Mouse (Mus musculus) Patski (cell line): ENCODE data around the gene Cyp2j13. TPM values are rescaled to one million over a fixed set of nuclear protein-coding genes. Genes with fewer than 3 reads are reported as not detected.
"Not testable (repeated sequence)": the region's sequence is repeated elsewhere in the genome, so short reads cannot be mapped to it uniquely, and the experiment has no call there.

ENCODE experiments used
- ATAC-seq: fragments of 100-300 bp; one replicate; pipeline ENCODE4 v1.8.0; 2021
- CTCF ChIA-PET: fragments of 350-600 bp; sonication (Branson Sonifier 250); formaldehyde crosslinking; loops from one replicate; lab custom pipeline; 2022; ENCODE audit warnings: inconsistent platforms; lab: Charles Lee
- POLR2A ChIA-PET: fragments of 350-600 bp; sonication (Branson Sonifier 250); formaldehyde crosslinking; loops from one replicate; lab custom pipeline; 2022; ENCODE audit warnings: antibody characterized with exemption, inconsistent platforms; lab: Charles Lee
- DNase-seq: peaks from one replicate; pipeline ENCODE4 v3.0.0-alpha.2; 2011; ENCODE audit warnings: low read depth, low spot score
- H3K27me3 ChIP-seq: fragments of 371-371 bp; one replicate; pipeline ENCODE4 v1.5.1; 2021
- CTCF ChIP-seq: fragments of 100-300 bp; IDR thresholded peaks from one replicate; pipeline ENCODE4 v1.5.1; 2021
- in situ Hi-C: fragments of 300-500 bp; cut with MboI; formaldehyde crosslinking; loops from 3 replicates; pipeline ENCODE4 v1.11.1; 2018; ENCODE audit warnings: low pct_unique_long_range_greater_than_20kb, mixed read lengths
- polyA plus RNA-seq: library from polyadenylated mRNA; unstranded; gene quantifications from one replicate; pipeline ENCODE4 v1.2.3, GENCODE M21; 2021

Gene Cyp2j13
- polyA plus RNA-seq, result not detected

GRCm38 (mm10) chr4:96077261-96078125 is at the start of gene Cyp2j13:
Cyp2j13 (minus strand) TSS chr4:96077546.
- in situ Hi-C loops, result no loop called here

DNA sequence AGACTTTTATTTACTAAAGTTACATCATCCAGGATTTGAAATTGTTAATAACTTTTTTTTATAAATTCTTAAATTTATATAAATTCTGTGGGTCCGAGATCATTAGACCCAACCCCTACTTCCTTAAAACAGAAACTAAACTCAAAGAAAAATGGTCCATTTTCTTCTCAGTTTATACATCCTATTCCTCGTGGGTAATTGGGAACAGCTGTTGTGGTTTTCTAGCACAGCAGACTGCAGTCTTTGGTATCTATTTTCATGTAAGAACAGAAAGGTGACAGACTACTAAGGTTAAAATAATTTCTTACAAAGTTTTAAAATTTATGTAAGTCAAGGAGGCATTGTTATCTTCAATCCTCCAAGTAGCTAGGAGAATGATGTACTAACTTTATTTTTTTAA is 19.5 kb upstream of the Cyp2j13 start:
- POLR2A ChIA-PET, result no interaction called here
- no peaks in the 10 kb centered on the region for H3K27me3 ChIP-seq
- no peak for DNase-seq
- CTCF ChIA-PET, result no interaction called here
- no peak for TF ChIP-seq CTCF
- in situ Hi-C loops, result no loop called here
- ATAC-seq, result no peak

More at GRCm38 (mm10) chr4:96077261-96078125, at the start of gene Cyp2j13:
- POLR2A ChIA-PET, result no interaction called here
- DNase-seq (no peak), ATAC-seq (no peak)
- CTCF ChIA-PET, result no interaction called here
- TF ChIP-seq CTCF, result no peak
- no peaks in the 10 kb centered on the region for H3K27me3 ChIP-seq

GRCm38 (mm10) chr4:96091869-96092268 is 14.5 kb upstream of the Cyp2j13 start:
- H3K27me3 ChIP-seq, result no peaks in the 10 kb centered on the region
- in situ Hi-C loops, result no loop called here
- no peak for DNase-seq
- ChIA-PET POLR2A (no interaction called here), CTCF (no interaction called here)
- no peak for ATAC-seq
- TF ChIP-seq CTCF, result no peak

DNA sequence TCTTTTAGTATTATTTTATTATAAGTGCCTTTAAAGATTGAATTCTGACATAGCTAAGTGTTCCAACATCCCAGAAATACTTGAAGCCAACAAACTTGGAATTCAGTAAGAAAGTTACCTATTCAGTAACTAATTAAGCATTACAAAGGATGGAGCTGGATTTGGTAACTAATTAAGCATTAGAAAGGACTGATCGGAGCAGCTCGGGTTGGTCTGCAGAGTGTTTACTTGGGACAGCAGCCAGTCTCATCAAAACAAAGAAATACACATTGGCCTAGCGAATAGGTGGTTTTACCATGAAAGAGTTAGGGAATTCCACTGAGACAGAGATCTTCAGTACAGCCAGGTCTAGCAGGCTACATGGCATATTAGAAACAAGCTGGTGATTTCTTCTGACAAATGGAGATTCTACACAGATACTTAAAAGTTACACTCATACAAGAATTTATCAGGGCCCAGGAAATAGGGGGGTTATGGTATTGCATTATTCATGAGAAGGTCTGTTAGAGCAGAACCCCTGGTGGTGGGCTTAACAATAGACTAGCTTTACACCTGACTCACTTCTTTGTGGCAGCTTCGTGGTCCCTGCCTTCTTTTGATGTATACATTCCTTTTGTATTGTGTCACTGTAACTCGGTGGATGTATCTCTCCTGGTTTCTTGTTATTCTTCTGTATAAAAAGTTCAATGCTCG is 12.2 kb upstream of the Cyp2j13 start:
- H3K27me3 ChIP-seq, ATAC-seq, CTCF ChIA-PET, in situ Hi-C loops, POLR2A ChIA-PET, DNase-seq: not testable (repeated sequence)

DNA sequence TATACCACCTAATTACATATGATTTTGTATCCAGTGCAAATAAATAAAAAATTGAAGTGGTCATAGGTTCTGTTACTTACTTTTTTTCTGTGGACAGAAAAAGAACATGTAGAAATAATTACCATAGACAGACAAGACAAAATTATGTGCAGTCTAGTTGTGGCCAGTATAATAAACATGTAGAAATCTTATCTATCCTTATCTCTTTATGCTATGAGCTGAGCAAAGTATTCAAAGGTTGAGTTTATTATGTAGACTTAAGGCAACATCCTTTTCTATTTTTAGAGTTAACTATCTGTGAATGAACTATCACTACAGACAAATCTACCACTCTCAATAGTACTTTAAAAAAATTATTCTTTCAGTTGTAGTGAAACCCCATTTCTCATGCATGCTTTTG is 962 bp upstream of the Cyp2j13 start:
- ChIA-PET CTCF (no interaction called here), POLR2A (no interaction called here)
- H3K27me3 ChIP-seq, result no peaks in the 10 kb centered on the region
- in situ Hi-C loops, result no loop called here
- ATAC-seq (no peak), DNase-seq (no peak)
- TF ChIP-seq CTCF, result no peak

DNA sequence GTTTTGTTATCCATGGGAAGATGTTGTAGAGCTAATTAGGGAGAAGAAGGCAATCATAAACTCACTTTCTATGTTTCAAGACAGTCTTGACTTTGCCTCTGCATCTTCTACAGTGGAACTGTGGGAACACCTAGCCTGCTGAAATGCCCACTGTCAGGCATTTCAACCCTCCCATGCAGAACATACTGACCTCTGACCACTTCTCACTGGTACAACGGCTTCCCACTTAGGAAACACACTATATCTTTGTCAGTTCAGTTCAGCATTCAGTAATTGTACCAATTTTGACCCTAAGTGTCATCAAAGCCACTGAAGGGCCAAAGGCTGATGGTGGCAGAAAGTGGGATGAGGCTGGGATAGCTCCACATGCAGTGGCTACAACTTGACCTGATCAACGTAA is 15.3 kb downstream of the Cyp2j13 start:
- in situ Hi-C loops, result no loop called here

GRCm38 (mm10) chr4:96060106-96060505 is 17.2 kb downstream of the Cyp2j13 start:
- in situ Hi-C loops, result no loop called here
- ChIA-PET CTCF (no interaction called here), POLR2A (no interaction called here)
- DNase-seq (no peak), ATAC-seq (no peak)
- no peaks in the 10 kb centered on the region for H3K27me3 ChIP-seq
- no peak for TF ChIP-seq CTCF

More for the DNA sequence above, 15.3 kb downstream of the Cyp2j13 start:
- CTCF ChIA-PET, result no interaction called here
- no peak for TF ChIP-seq CTCF
- ATAC-seq (no peak), DNase-seq (no peak)
- H3K27me3 ChIP-seq, result no peaks in the 10 kb centered on the region
- POLR2A ChIA-PET, result no interaction called here

DNA sequence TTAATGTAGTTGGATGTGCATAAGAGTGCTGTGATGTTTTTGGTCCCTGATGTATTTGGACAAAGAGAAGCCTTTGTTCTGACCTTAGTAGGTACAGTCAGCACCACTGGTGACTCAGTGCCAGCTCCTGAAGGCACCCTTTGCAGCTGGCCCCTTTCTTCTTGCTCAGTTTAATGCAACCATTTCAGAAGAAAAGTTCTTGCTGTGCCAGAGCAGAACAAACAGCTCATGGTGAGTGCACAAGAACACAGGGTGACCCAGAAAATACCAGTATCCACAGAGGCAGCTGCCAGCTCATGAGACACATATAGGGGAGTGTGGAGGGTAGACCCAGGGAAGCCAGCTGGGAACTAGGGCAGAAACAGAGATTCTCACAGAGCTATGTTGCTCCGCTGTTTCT is 48.9 kb downstream of the Cyp2j13 start:
- TF ChIP-seq CTCF, result no peak
- POLR2A ChIA-PET, result no interaction called here
- in situ Hi-C loops, result no loop called here
- no peak for ATAC-seq
- CTCF ChIA-PET, result interaction anchor here (1.1 kb wide), 1 partner anchor 15 kb away, joined by 3 read pairs; no protein-coding TSS in a partner anchor
- H3K27me3 ChIP-seq, result no peaks in the 10 kb centered on the region
- no peak for DNase-seq

- no peak for ATAC-seq
- no peak for DNase-seq
- no peaks in the 10 kb centered on the region for H3K27me3 ChIP-seq
- TF ChIP-seq CTCF, result no peak
- in situ Hi-C loops, result no loop called here
- POLR2A ChIA-PET, result no interaction called here
- CTCF ChIA-PET, result interaction anchor here (1.5 to 2.1 kb wide), 2 partner anchors 9 to 26 kb away, joined by 4 to 6 read pairs; no protein-coding TSS in a partner anchor
Observed at GRCm38 (mm10) chr4:96022803-96023202, 54.5 kb downstream of the Cyp2j13 start.

- DNase-seq (no peak), ATAC-seq (no peak)
- no peaks in the 10 kb centered on the region for H3K27me3 ChIP-seq
- CTCF ChIA-PET, result no interaction called here
- POLR2A ChIA-PET, result no interaction called here
- TF ChIP-seq CTCF, result no peak
- in situ Hi-C loops, result no loop called here
Observed at GRCm38 (mm10) chr4:96016875-96017274, 60.5 kb downstream of the Cyp2j13 start.

DNA sequence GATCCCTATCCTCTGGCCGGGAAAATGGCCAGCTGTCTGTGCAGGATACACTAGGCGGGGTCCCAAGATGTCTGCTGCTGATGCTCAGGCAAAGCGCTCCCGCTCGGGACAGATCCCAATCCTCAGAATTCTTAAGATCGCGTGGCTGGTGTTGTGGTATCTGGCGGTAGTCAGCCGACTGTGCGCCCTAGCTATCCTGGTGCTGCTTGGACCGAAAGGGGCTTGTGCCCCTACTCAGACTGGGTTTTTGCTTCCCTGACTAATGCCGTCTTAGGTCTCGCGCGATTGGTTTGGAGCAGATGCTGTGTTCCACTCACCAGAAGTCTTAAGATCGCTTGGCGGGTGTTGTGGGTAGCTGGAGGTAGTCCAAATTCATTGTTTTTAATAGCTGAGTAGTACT is 95.1 kb downstream of the Cyp2j13 start:
- H3K27me3 ChIP-seq, in situ Hi-C loops, DNase-seq, CTCF ChIA-PET, POLR2A ChIA-PET, ATAC-seq: not testable (repeated sequence)

Other genes with a start within 250 kb of the Cyp2j13 start
- 24.7 TPM for gene Hook1, start 110.3 kb downstream of the Cyp2j13 start, polyA plus RNA-seq
- gene Cyp2j12, start 63.6 kb upstream of the Cyp2j13 start, polyA plus RNA-seq, result not detected
- gene Cyp2j7, start 159.1 kb upstream of the Cyp2j13 start, polyA plus RNA-seq, result not detected